ENCODE assay signal across 8 mouse cellular contexts in the genomic region with DNA sequence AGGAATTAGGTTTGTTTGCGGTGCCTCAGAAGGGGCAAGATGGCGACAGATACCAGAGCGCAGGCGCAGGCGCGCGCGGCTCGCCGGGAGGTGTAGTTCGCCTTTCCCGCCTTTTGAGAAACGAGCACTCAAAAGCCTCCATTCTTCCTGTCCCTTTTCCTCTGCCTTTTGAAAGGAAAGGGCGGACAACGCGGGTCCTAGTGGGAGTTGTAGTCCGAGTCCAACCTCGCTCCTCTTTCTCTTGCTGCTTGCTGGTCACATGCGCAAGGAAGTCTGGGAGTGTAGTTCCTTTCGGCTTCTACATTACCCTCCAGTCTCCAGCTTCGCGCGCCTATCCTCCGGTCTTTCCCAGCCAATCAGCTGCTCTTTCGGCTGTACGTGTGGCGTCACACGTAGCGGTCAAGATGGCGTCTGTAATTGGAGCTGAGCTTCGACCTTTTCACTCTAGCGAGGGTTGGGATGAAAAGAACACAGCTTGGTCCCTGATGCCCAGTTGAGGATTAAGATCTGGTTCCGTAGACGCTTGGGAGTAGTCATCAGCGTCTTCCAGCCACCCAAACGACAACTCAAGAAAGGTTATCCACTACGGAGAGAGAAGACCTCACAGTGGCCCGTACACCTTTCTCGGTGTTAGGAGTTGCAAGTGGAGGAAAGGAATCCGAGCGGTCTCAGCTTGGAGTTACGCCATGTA. TPM values are rescaled to one million over a fixed set of nuclear protein-coding genes. Genes with fewer than 3 reads are reported as not detected.
A peak's percentile ranks its signal among the peaks of the same experiment; 100 is the strongest.
DNase-seq lines count a peak whose midpoint lies in the region; ATAC-seq and TF ChIP-seq lines count a peak whose summit lies in the region.

Gene Emsy (minus strand): TSS at position 253 of the 691 bp plus-strand sequence.

- intact Hi-C loops in gastrocnemius, adult 2 months (cut with DNase I) = loop anchor here (1.0 kb wide), 1 partner anchor 46 kb away; no protein-coding TSS in a partner anchor
- intact Hi-C loops in left cerebral cortex, adult 2 months (cut with DNase I) = loop anchor here (1.0 to 2.0 kb wide), 2 partner anchors 47 to 174 kb away; partner anchors contain the start of gene Thap12

- WGBS in hindbrain, postnatal 0 days = under 1% methylated on average over 42 of the region's 42 CpGs

- DNase-seq in ZHBTc4 (ENCODE audit: low read depth, low spot score) = peak; percentile 98
- peak; percentile 95 for DNase-seq in gastrocnemius, adult 2 months
- DNase-seq in hindbrain, postnatal 0 days (ENCODE audit: low spot score) = peak; percentile 98
- peak; percentile 93 for DNase-seq in left cerebral cortex, adult 2 months (ENCODE audit: extremely low spot score in 1 of 2, low spot score in 2 of 2)
- peak; percentile 94 to 97 for DNase-seq in right cerebral cortex, adult 2 months (ENCODE audit: low spot score in 2 of 2)
- DNase-seq in urinary bladder, postnatal 25 days (ENCODE audit: low spot score) = peak; percentile 77

- H3K4me3 ChIP-seq in gastrocnemius, adult 2 months = peak within 1 kb of the TSS; percentile 96
- H3K4me3 ChIP-seq in hindbrain, postnatal 0 days (ENCODE audit: low read length) = peak within 1 kb of the TSS; percentile 81
- H3K4me3 ChIP-seq in left cerebral cortex, adult 2 months = peak within 1 kb of the TSS; percentile 92

- peak within 1 kb of the TSS; percentile 96 for H3K27ac ChIP-seq in gastrocnemius, adult 2 months
- H3K27ac ChIP-seq in hindbrain, postnatal 0 days = peak within 1 kb of the TSS; percentile 93
- peak within 1 kb of the TSS; percentile 92 for H3K27ac ChIP-seq in left cerebral cortex, adult 2 months

- no peaks in the 10 kb centered on the region for H3K9me3 ChIP-seq in hindbrain, postnatal 0 days (ENCODE audit: low read length)

- H3K9ac ChIP-seq in hindbrain, postnatal 0 days (replicated peaks; ENCODE audit: low read length) = peak within 1 kb of the TSS; percentile 82

- H3K4me2 ChIP-seq in hindbrain, postnatal 0 days (ENCODE audit: low read depth, low read length) = peak within 1 kb of the TSS; percentile 65

- no peak for TF ChIP-seq CTCF in gastrocnemius, adult 2 months (IDR thresholded peaks at IDR 0.05)
- TF ChIP-seq CTCF in hindbrain, postnatal 0 days (IDR thresholded peaks at IDR 0.05; ENCODE audit: low read depth) = no peak
- no peak for TF ChIP-seq CTCF in left cerebral cortex, adult 2 months (IDR thresholded peaks at IDR 0.05)

- H3K4me1 ChIP-seq in hindbrain, postnatal 0 days (ENCODE audit: insufficient read depth, low read length) = peaks cover 13% of the 10 kb centered on the region

- no peaks in the 10 kb centered on the region for H3K27me3 ChIP-seq in hindbrain, postnatal 0 days (ENCODE audit: insufficient read depth, low read length)

- ATAC-seq in common myeloid progenitor, adult 5-6 weeks (replicated peaks; ENCODE audit: low read depth, poor library complexity, severe bottlenecking) = peak; percentile 93
- peak; percentile 97 for ATAC-seq in hindbrain, postnatal 0 days
- ATAC-seq in megakaryocyte, adult 5-6 weeks (ENCODE audit: poor library complexity, severe bottlenecking) = peak; percentile 91

- H3K36me3 ChIP-seq in hindbrain, postnatal 0 days (ENCODE audit: insufficient read depth, low read length) = peaks cover 10% of the 10 kb centered on the region

RNA-seq across cellular contexts. Expression of gene Emsy, which starts in this region (rescaled TPM):
- total RNA-seq in common myeloid progenitor, adult 5-6 weeks (2017) = 30.3 and 46.6 TPM in 2 replicates
- total RNA-seq in gastrocnemius, adult 2 months (2021) = 10 to 100 TPM; 19.7 to 22.3 TPM
- total RNA-seq in hindbrain, postnatal 0 days (2014; rRNA removed) = 36.2 and 45.4 TPM in 2 replicates
- polyA plus RNA-seq in hindbrain, postnatal 0 days (2015; fragmentation: Nextera tagmentation; extraction: Ambion mirVana) = 18.0 and 18.3 TPM in 2 replicates
- 10 to 100 TPM; 67.4 to 76.7 TPM for total RNA-seq in left cerebral cortex, adult 2 months (2021)
- total RNA-seq in megakaryocyte, adult 5-6 weeks (2015) = 71.4 and 79.9 TPM in 2 replicates
- 37.3 and 43.7 TPM in 2 replicates for total RNA-seq in megakaryocyte, adult 5-6 weeks (2017)

Comparison
In these comparisons a context has a peak if more than half of its experiments do, and no peak if none do; other contexts are left out.
1. Peak in every context shown above with its lines: DNase-seq, ATAC-seq, H3K4me3 ChIP-seq and H3K27ac ChIP-seq.